Mouse (Mus musculus) lung, adult 2 months (tissue): ENCODE measurements around the gene Wnt10a.

Source experiments
- CTCF ChIP-seq: fragments of 200-500 bp; IDR thresholded peaks from 2 replicates; pipeline ENCODE4 v1.5.1; 2011; ENCODE audit warnings: mild to moderate bottlenecking, low read length, control low read depth; ENCODE audit not compliant: insufficient read depth
- POLR2A ChIP-seq: fragments of 200-500 bp; IDR thresholded peaks from 2 replicates; pipeline ENCODE4 v1.6.1; 2011; ENCODE audit warnings: low read depth, mild to moderate bottlenecking, control low read depth, low read length, borderline replicate concordance; ENCODE audit errors: extremely low read depth

DNA sequence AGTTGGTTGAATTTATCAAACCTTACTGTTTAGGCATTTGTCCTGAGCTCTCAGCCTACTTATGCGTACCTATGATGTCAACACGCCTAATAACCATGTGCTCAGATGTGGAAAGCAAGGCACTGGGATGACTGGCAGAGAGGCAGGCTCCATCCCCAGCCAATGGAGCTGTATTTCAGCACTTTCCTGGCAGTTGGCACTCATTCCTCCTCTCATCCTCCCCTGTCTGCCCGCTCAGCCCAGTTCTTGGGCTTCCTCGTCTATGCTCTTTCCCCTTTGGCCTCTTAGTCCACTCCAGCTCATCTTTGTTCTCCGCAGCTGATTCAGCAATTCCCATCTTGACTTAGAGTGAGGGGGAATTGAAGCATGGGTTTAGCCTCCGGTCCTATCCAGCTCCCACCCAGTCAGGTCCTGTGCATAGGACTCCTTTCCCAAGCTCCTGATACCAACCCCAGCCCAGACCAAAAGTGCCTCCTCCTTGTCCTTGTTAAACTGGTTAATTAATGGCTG, 10.4 kb downstream of the Wnt10a start:
- no peak for TF ChIP-seq CTCF
- no peak for TF ChIP-seq POLR2A
